Mouse (Mus musculus) neural tube, embryonic 11.5 days (tissue): Measurements from ENCODE around the gene Ms4a6b. TPM values are rescaled to one million over a fixed set of nuclear protein-coding genes. Genes with fewer than 3 reads are reported as not detected.
"Not testable (repeated sequence)": the region's sequence is repeated elsewhere in the genome, so short reads cannot be mapped to it uniquely, and the experiment has no call there.

Experiments
- ATAC-seq: fragments of 200-750 bp; cut with Nextera tagmentation; 2 replicates; pipeline ENCODE4 v1.8.0; 2017; ENCODE audit warnings: moderate number of reproducible peaks, mild to moderate bottlenecking, moderate TSS enrichment, moderate library complexity; ENCODE audit not compliant: insufficient read depth, low FRiP score, low TSS enrichment
- DNase-seq: peaks from one replicate; pipeline ENCODE4 v3.0.0-alpha.2; 2015; ENCODE audit warnings: low spot score
- H3K27ac ChIP-seq: fragments of 300-500 bp; sonication (generic); 2 replicates; pipeline ENCODE4 v1.5.1; 2014; ENCODE audit warnings: low read depth, mild to moderate bottlenecking, low read length
- H3K27me3 ChIP-seq: fragments of 300-500 bp; sonication (generic); 2 replicates; pipeline ENCODE4 v1.6.1; 2014; ENCODE audit warnings: mild to moderate bottlenecking, low read length, mixed read lengths; ENCODE audit not compliant: control insufficient read depth, insufficient read depth
- H3K36me3 ChIP-seq: fragments of 300-500 bp; sonication (generic); 2 replicates; pipeline ENCODE4 v1.6.1; 2014; ENCODE audit warnings: mild to moderate bottlenecking, low read length, moderate library complexity, mixed read lengths; ENCODE audit not compliant: control insufficient read depth, insufficient read depth
- H3K4me1 ChIP-seq: fragments of 300-500 bp; sonication (generic); 2 replicates; pipeline ENCODE4 v1.6.1; 2014; ENCODE audit warnings: low read length, mixed read lengths; ENCODE audit not compliant: control insufficient read depth, insufficient read depth
- H3K4me2 ChIP-seq: fragments of 300-500 bp; sonication (generic); 2 replicates; pipeline ENCODE4 v1.6.1; 2014; ENCODE audit warnings: low read depth, mild to moderate bottlenecking, moderate library complexity
- H3K4me3 ChIP-seq: fragments of 300-500 bp; sonication (generic); 2 replicates; pipeline ENCODE4 v1.5.1; 2014; ENCODE audit warnings: low read depth, low read length
- H3K9ac ChIP-seq: fragments of 300-500 bp; sonication (generic); 2 replicates; pipeline ENCODE4 v1.6.1; 2014; ENCODE audit warnings: mild to moderate bottlenecking, low read length
- H3K9me3 ChIP-seq: fragments of 300-500 bp; sonication (generic); 2 replicates; pipeline ENCODE4 v1.6.1; 2016; ENCODE audit warnings: low read length; ENCODE audit not compliant: control insufficient read depth
- WGBS: fragments of 180-500 bp; shearing (Covaris S2); extraction: QIAGEN DNeasy Blood & Tissue Kit; methylation state at CpG from one replicate; pipeline ENCODE4 v1.1.7; 2014; 5-methylcytosine and 5-hydroxymethylcytosine counted together
- polyA plus RNA-seq: library from polyadenylated mRNA; unstranded; fragments of >200 nt; fragmentation: Nextera tagmentation; extraction: Ambion mirVana; gene quantifications from 2 replicates; pipeline ENCODE4 v1.2.1, GENCODE M21; 2014

Ms4a6b gene
- 1.9 and 3.0 TPM in 2 replicates for polyA plus RNA-seq

DNA sequence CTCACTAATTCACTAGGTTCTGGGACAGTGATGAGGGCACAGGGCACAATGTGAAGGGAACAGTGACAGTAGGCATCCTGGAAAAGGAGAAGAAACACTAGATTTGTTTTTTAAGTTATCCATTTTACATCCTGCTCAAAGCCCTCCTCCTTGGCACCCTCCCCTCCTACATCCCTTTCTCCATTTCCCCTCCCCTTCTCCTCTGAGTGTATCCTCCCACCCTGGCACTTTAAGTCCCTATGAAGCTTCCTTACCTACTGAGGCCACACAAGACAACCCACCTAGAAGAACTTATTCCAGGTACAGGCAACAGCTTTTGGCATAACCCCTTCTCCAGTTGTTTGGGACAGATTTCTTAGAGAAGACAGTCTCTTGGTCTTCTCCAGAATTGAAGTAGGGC is at the start of gene Ms4a6b:
Gene Ms4a6b, plus strand, starts transcription at position 267 of the 400 bp plus-strand sequence.
- Histone ChIP-seq H3K27ac (no peak within 1 kb of the TSS), H3K36me3 (no peaks in the 10 kb centered on the region), H3K9me3 (no peaks in the 10 kb centered on the region), H3K4me2 (no peak within 1 kb of the TSS), H3K4me3 (no peak within 1 kb of the TSS), H3K27me3 (no peaks in the 10 kb centered on the region), H3K4me1 (no peaks in the 10 kb centered on the region), H3K9ac (no peak within 1 kb of the TSS)
- ATAC-seq (no peak), DNase-seq (no peak)

DNA sequence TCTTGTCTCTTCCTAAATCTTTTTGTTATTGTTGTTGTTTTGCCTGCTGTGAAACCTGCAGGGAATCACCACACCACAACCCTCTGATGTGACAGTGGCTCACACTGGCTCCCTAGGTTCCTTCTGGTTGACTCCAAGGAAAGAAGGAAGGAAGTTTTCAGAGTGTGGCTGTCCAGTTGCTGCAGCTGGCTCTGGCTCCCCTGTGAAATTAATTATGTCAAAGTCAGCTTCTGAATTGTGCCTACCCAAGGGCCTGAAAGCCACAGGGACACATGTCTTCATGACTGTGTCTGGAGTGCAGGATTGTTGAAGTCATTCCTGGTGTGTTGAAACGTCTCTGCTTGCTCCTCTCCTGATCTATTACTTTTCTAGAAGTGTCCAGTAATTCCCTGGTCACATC is 48.0 kb upstream of the Ms4a6b start:
- not testable (repeated sequence) for H3K9ac ChIP-seq, H3K36me3 ChIP-seq, H3K9me3 ChIP-seq, H3K27ac ChIP-seq, ATAC-seq, H3K27me3 ChIP-seq, H3K4me2 ChIP-seq, H3K4me3 ChIP-seq, H3K4me1 ChIP-seq, DNase-seq
- 66% methylated on average over 1 of the region's 1 CpGs for WGBS

DNA sequence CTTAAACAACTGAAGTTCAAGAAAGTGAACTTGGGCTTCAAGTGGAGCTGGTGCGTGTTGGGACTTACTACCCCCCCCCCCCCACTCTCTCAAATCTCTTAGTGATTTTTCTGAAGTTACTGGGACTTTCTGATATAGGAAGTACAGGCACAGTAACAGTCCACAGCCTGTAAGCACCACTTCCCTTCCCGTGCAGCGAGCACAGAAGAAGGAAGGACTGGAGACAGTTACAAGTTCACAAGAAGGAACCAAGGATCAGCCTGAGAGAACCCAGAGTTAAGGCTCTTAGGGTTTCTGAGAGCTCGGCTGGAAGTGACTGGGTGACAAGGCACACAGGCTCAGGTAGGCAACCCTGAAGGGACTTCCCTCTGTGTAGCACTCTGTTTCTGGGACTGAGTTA is 47.1 kb upstream of the Ms4a6b start, which contains the start of gene Ms4a6c:
Gene Ms4a6c, plus strand, starts transcription at position 152 of the 400 bp plus-strand sequence.
- H3K36me3 ChIP-seq, H3K27ac ChIP-seq, H3K9ac ChIP-seq, H3K9me3 ChIP-seq, H3K4me1 ChIP-seq, H3K27me3 ChIP-seq, DNase-seq, H3K4me2 ChIP-seq, H3K4me3 ChIP-seq, ATAC-seq: not testable (repeated sequence)
- WGBS = 92% methylated on average over 4 of the region's 4 CpGs

DNA sequence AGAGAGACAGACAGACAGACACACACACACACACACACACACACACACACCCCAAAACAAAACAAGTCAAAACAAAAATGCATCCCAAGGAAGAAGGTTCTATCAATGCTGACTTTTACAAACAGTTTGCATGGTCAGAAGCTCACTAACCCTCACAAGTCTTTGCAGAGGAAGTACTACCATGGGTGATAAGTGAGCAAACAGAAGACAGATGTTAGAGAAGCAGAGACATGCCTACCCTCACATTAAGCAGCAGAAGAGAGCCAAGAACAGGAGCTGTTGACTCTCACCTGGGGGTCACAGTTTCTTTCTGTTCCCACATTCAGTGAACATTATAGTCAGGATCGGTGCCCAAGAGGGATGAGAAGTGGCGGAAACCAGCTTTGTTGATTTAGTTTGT is 36.6 kb upstream of the Ms4a6b start:
- Histone ChIP-seq H3K4me3 (no peak overlapping the region), H3K36me3 (no peaks in the 10 kb centered on the region), H3K27ac (no peak overlapping the region), H3K9me3 (no peaks in the 10 kb centered on the region), H3K27me3 (no peaks in the 10 kb centered on the region), H3K4me1 (no peaks in the 10 kb centered on the region), H3K9ac (no peak overlapping the region), H3K4me2 (no peak overlapping the region)
- DNase-seq (no peak), ATAC-seq (no peak)
- WGBS = 91% methylated on average over 2 of the region's 2 CpGs

DNA sequence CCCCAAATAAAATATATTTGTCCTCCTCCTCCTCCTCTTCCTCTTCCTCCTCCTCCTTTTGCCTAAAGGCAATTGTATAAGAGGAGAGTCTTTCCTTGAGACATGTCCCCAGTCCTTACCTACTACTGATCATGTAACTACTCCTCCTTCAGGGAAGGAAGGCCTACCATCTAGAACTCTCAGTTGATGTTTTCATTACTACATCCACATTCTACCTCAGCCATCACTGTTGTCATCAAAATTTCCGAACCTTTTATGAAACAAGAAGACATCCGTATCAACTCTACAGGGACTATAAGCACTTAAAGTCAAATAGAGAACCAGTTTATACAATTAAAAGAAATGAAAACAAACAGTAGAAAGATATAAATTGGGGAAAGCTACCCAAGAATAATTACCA is 33.6 kb upstream of the Ms4a6b start:
- H3K27ac ChIP-seq = no peak overlapping the region
- H3K4me2 ChIP-seq = no peak overlapping the region
- no peak overlapping the region for H3K4me3 ChIP-seq
- H3K4me1 ChIP-seq = no peaks in the 10 kb centered on the region
- H3K36me3 ChIP-seq = no peaks in the 10 kb centered on the region
- ATAC-seq (no peak), DNase-seq (no peak)
- H3K9me3 ChIP-seq = no peaks in the 10 kb centered on the region
- H3K9ac ChIP-seq = no peak overlapping the region
- 89% methylated on average over 2 of the region's 2 CpGs for WGBS
- H3K27me3 ChIP-seq = no peaks in the 10 kb centered on the region

DNA sequence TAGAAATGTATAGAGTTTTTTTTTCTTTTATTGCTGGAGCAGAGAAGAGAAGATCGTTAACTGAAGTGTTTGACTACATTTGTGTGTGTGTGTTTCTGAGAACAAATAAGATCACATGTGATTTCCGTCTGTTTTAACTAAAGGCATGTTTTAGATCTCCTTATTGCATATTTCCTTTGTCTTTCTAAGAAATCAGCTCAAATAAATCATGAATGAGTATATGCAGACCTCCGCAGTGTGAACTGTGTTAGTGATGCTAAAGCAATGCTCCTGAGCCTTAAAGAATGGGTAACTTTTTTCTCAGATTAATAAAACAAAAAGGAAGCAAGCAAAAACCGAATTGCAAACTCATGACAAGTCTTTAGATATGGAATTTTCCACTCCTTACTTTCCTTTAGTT is 32.4 kb upstream of the Ms4a6b start:
- no peak overlapping the region for H3K4me2 ChIP-seq
- DNase-seq (no peak), ATAC-seq (no peak)
- WGBS = 87% methylated on average over 4 of the region's 4 CpGs
- H3K9me3 ChIP-seq = no peaks in the 10 kb centered on the region
- no peak overlapping the region for H3K9ac ChIP-seq
- no peaks in the 10 kb centered on the region for H3K4me1 ChIP-seq
- no peak overlapping the region for H3K4me3 ChIP-seq
- H3K27me3 ChIP-seq = no peaks in the 10 kb centered on the region
- H3K36me3 ChIP-seq = no peaks in the 10 kb centered on the region
- no peak overlapping the region for H3K27ac ChIP-seq

DNA sequence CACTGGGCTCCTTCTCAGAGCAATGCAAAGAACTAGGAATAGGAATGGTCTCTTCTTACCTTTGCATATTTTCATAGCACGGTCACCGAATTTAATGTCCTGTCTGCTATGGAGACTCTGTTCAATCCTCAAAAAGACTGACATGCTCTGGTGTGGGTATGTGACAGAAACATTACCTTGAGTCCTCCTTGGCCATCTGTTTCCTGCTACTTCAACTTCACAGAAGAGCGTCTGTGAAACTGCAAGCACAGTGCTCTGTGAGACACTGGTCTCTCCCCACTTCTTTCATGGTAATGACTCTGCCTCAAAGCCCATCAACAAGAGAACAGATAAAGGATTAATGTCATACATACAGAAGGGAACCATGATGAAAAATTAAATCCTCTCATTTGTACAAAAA is 31.9 kb upstream of the Ms4a6b start:
- no peaks in the 10 kb centered on the region for H3K4me1 ChIP-seq
- H3K9ac ChIP-seq = no peak overlapping the region
- H3K36me3 ChIP-seq = no peaks in the 10 kb centered on the region
- no peaks in the 10 kb centered on the region for H3K9me3 ChIP-seq
- 81% methylated on average over 3 of the region's 3 CpGs for WGBS
- no peak overlapping the region for H3K4me2 ChIP-seq
- H3K4me3 ChIP-seq = no peak overlapping the region
- DNase-seq (no peak), ATAC-seq (no peak)
- H3K27me3 ChIP-seq = no peaks in the 10 kb centered on the region
- H3K27ac ChIP-seq = no peak overlapping the region

DNA sequence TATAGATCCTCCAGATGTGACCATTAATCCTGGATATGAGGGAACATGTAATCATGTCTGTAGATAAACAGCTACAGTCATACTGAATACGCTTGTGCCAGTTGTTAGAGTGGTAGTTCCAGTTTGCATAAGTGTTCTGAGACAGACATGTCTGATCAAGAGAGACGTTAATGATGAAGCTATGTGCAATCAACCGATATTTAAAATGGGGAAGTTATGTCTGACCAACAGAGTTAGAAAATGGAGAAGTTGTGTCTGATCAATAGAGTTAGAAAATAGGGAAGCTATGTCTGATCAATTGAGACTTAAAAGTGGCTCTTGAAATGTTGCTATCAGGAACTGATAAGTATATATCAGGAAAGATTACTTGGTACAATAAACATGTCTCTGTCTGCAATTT is 31.0 kb upstream of the Ms4a6b start:
- no peaks in the 10 kb centered on the region for H3K9me3 ChIP-seq
- no peak overlapping the region for H3K9ac ChIP-seq
- no peaks in the 10 kb centered on the region for H3K27me3 ChIP-seq
- no peak overlapping the region for H3K27ac ChIP-seq
- no peak overlapping the region for H3K4me2 ChIP-seq
- 89% methylated on average over 3 of the region's 3 CpGs for WGBS
- no peak for DNase-seq
- H3K4me3 ChIP-seq = no peak overlapping the region
- no peaks in the 10 kb centered on the region for H3K36me3 ChIP-seq
- no peaks in the 10 kb centered on the region for H3K4me1 ChIP-seq
- ATAC-seq = no peak

DNA sequence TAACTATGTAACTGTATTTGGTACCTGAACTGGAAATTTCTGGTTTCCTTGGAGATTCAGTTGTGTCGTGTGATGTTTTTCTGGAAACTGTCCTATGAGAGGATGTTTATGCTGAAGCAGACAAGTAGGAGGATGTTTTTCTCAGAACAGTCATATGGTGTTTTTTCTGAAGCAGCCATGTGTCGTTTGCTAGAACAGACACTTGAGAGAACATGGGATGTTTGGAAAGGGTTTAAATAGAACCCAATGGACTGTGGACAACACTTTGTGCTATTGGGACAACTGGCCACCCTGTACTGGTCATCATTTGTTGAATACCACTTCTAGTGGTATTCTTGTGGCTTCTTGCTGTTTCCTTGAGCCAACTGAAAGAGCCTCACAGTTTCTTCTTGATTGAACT is 30.6 kb upstream of the Ms4a6b start, which contains the start of gene Gm8369:
Gene Gm8369, plus strand, starts transcription at position 193 of the 400 bp plus-strand sequence.
- Histone ChIP-seq H3K27me3 (no peaks in the 10 kb centered on the region), H3K9me3 (no peaks in the 10 kb centered on the region), H3K36me3 (no peaks in the 10 kb centered on the region), H3K4me3 (no peak within 1 kb of the TSS), H3K27ac (no peak within 1 kb of the TSS), H3K4me2 (no peak within 1 kb of the TSS), H3K9ac (no peak within 1 kb of the TSS), H3K4me1 (no peaks in the 10 kb centered on the region)
- DNase-seq (no peak), ATAC-seq (no peak)
- WGBS = 84% methylated on average over 2 of the region's 2 CpGs
